Mouse (Mus musculus) hindbrain, embryonic 15.5 days (tissue): ENCODE results near the gene Plscr3. TPM values are rescaled to one million over a fixed set of nuclear protein-coding genes. Genes with fewer than 3 reads are reported as not detected.

Source experiments
- ATAC-seq: fragments of 200-750 bp; cut with Nextera tagmentation; 2 replicates; pipeline ENCODE4 v1.8.0; 2017; ENCODE audit warnings: low read depth, moderate number of reproducible peaks, moderate TSS enrichment; ENCODE audit not compliant: low FRiP score
- H3K27ac ChIP-seq: fragments of 300-500 bp; sonication (generic); replicated peaks from 2 replicates; pipeline ENCODE4 v1.5.1; 2015; ENCODE audit warnings: mild to moderate bottlenecking, inconsistent platforms
- H3K27me3 ChIP-seq: fragments of 300-500 bp; sonication (generic); 2 replicates; pipeline ENCODE4 v1.6.1; 2015; ENCODE audit warnings: control low read depth, inconsistent platforms
- H3K36me3 ChIP-seq: fragments of 300-500 bp; sonication (generic); 2 replicates; pipeline ENCODE4 v1.6.1; 2015; ENCODE audit warnings: control low read depth, inconsistent platforms
- H3K4me1 ChIP-seq: fragments of 300-500 bp; sonication (generic); replicated peaks from 2 replicates; pipeline ENCODE4 v1.6.1; 2015; ENCODE audit warnings: control low read depth, inconsistent platforms
- H3K4me2 ChIP-seq: fragments of 300-500 bp; sonication (generic); 2 replicates; pipeline ENCODE4 v1.6.1; 2015; ENCODE audit warnings: moderate library complexity, mild to moderate bottlenecking, inconsistent platforms
- H3K4me3 ChIP-seq: fragments of 300-500 bp; sonication (generic); 2 replicates; pipeline ENCODE4 v1.5.1; 2015; ENCODE audit warnings: mild to moderate bottlenecking, inconsistent platforms
- H3K9ac ChIP-seq: fragments of 300-500 bp; sonication (generic); 2 replicates; pipeline ENCODE4 v1.6.1; 2015; ENCODE audit warnings: inconsistent platforms
- H3K9me3 ChIP-seq: fragments of 300-500 bp; sonication (generic); 2 replicates; pipeline ENCODE4 v1.6.1; 2016; ENCODE audit warnings: control low read depth, inconsistent platforms
- WGBS: fragments of 180-500 bp; shearing (Covaris S2); methylation state at CpG from one replicate; pipeline ENCODE4 v1.1.7; 2015; 5-methylcytosine and 5-hydroxymethylcytosine counted together
- polyA plus RNA-seq: library from polyadenylated mRNA; unstranded; fragments of >200 nt; fragmentation: Nextera tagmentation; extraction: Ambion mirVana; gene quantifications from 2 replicates; pipeline ENCODE4 v1.2.1, GENCODE M21; 2015

The Plscr3 gene
- polyA plus RNA-seq, result 46.0 and 47.5 TPM in 2 replicates

GRCm38 (mm10) chr11:69846198-69846680, at the start of gene Plscr3:
TSS of gene Plscr3 (plus strand) at chr11:69846376.
- H3K27ac ChIP-seq, result peak within 1 kb of the TSS; percentile 96
- H3K4me1 ChIP-seq, result peaks cover 26% of the 10 kb centered on the region
- H3K27me3 ChIP-seq, result no peaks in the 10 kb centered on the region
- WGBS, result under 1% methylated on average over 37 of the region's 38 CpGs
- H3K9ac ChIP-seq, result peak within 1 kb of the TSS; percentile 81
- H3K4me3 ChIP-seq, result peak within 1 kb of the TSS; percentile 69
- no peaks in the 10 kb centered on the region for H3K9me3 ChIP-seq
- peak; percentile 95 for ATAC-seq
- H3K36me3 ChIP-seq, result peaks cover 16% of the 10 kb centered on the region; the same call in 1 of the 2 replicates
- H3K4me2 ChIP-seq, result peak within 1 kb of the TSS; percentile 75

DNA sequence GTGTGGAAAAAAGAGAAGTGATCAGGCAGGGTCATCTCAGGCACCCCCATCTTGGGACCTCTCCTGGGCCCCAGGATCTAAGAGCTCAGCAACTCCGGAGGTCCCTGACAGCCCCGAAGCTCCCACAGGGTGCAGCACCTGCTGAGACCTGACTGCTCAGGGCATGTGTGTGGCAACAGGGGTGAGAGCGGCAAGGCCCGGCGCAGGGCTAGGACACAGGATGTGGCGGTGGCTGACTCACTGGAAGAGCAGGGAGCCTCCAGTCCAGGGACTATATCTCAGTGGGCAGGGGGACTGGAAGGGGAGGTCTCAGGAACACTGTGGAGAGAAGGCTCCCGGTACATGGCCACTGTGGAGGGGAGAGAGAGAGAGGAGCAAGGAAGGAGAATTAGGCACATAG, 48.3 kb upstream of the Plscr3 start:
- no peak overlapping the region for H3K4me2 ChIP-seq

GRCm38 (mm10) chr11:69799394-69800137, 46.6 kb upstream of the Plscr3 start:
- H3K27me3 ChIP-seq, result peaks cover 5% of the 10 kb centered on the region
- H3K27ac ChIP-seq, result peak overlapping the region; percentile 96
- H3K9ac ChIP-seq, result peak overlapping the region; percentile 69
- peaks cover 68% of the 10 kb centered on the region for H3K4me1 ChIP-seq
- no peak for ATAC-seq
- 15% methylated on average over 12 of the region's 12 CpGs for WGBS
- H3K36me3 ChIP-seq, result no peaks in the 10 kb centered on the region
- H3K9me3 ChIP-seq, result no peaks in the 10 kb centered on the region
- peak overlapping the region; percentile 69 for H3K4me3 ChIP-seq
- peak overlapping the region; percentile 94 for H3K4me2 ChIP-seq

More for the DNA sequence above, 48.3 kb upstream of the Plscr3 start:
- Histone ChIP-seq H3K4me3 (no peak overlapping the region), H3K36me3 (no peaks in the 10 kb centered on the region), H3K27ac (no peak overlapping the region), H3K9me3 (no peaks in the 10 kb centered on the region), H3K4me1 (peaks cover 51% of the 10 kb centered on the region), H3K27me3 (peaks cover 17% of the 10 kb centered on the region; the same call in 1 of the 2 replicates), H3K9ac (no peak overlapping the region)
- no peak for ATAC-seq
- 74% methylated on average over 7 of the region's 7 CpGs for WGBS

GRCm38 (mm10) chr11:69800138-69800391, 46.1 kb upstream of the Plscr3 start:
- Histone ChIP-seq H3K27me3 (peaks cover 10% of the 10 kb centered on the region), H3K9me3 (no peaks in the 10 kb centered on the region), H3K27ac (peak overlapping the region; percentile 96), H3K4me3 (peak overlapping the region; percentile 69), H3K4me2 (peak overlapping the region; percentile 94), H3K36me3 (no peaks in the 10 kb centered on the region), H3K9ac (peak overlapping the region; percentile 69), H3K4me1 (peaks cover 70% of the 10 kb centered on the region)
- WGBS, result 1% methylated on average over 11 of the region's 11 CpGs
- ATAC-seq, result peak; percentile 2; the same call in 1 of the 2 replicates

DNA sequence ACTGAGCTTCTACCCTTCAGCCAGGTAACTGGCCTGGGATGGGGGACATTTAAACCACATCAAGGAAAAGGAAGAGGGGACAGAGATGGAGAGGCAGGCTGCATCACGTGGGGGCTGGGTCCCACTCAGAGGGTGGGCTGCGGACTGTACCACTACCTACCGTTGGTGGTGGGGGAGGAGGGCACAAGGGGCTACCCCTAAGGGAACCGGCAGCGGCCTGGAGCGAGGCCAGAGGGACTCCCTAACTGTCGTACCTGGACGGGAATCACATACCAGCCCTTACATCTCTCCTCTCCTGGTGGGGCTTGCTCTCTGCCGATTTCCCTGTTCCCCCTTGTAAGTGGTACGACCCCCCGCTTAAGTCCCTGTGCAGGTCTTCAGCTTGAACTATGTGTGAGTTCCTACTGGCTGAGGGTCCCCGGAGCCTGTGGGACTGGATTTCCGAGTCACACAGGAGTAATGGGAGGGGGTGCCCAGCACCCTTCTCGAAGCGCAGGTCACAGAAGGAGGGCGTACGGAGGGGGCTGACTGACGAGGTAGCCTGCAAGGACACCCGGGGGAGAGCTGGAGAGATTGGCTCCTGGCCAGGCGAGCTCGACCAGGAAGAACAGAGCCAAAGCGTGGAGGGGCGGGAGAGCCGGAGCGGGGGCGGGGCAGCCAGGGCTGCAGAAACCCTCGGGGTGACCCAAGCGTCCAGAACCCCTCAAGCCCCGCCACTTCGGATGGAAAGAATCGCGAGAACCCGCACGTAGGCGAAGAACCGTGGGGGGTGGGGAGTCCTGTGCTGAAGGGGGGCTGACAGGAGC, 45.6 kb upstream of the Plscr3 start:
- H3K4me1 ChIP-seq, result peaks cover 66% of the 10 kb centered on the region
- H3K27me3 ChIP-seq, result peaks cover 14% of the 10 kb centered on the region
- no peaks in the 10 kb centered on the region for H3K36me3 ChIP-seq

GRCm38 (mm10) chr11:69801379-69801977, 44.7 kb upstream of the Plscr3 start, which contains the start of gene Fgf11:
TSS of gene Fgf11 (minus strand) at chr11:69801857.
- Histone ChIP-seq H3K4me1 (peaks cover 61% of the 10 kb centered on the region), H3K4me2 (peak within 1 kb of the TSS; percentile 94), H3K27ac (peak within 1 kb of the TSS; percentile 96), H3K9ac (peak within 1 kb of the TSS; percentile 69), H3K9me3 (no peaks in the 10 kb centered on the region), H3K36me3 (no peaks in the 10 kb centered on the region), H3K27me3 (peaks cover 23% of the 10 kb centered on the region), H3K4me3 (peak within 1 kb of the TSS; percentile 69)
- WGBS, result under 1% methylated on average over 33 of the region's 33 CpGs
- no peak for ATAC-seq

More for the DNA sequence above, 45.6 kb upstream of the Plscr3 start:
- H3K9me3 ChIP-seq, result no peaks in the 10 kb centered on the region
- H3K4me3 ChIP-seq, result peak overlapping the region; percentile 69
- WGBS, result 0% methylated on average over 36 of the region's 36 CpGs
- H3K9ac ChIP-seq, result peak overlapping the region; percentile 69
- H3K27ac ChIP-seq, result peak overlapping the region; percentile 96
- peak overlapping the region; percentile 94 for H3K4me2 ChIP-seq
- ATAC-seq, result peak; percentile 81

- peak overlapping the region; percentile 94 for H3K4me2 ChIP-seq
- peaks cover 24% of the 10 kb centered on the region for H3K27me3 ChIP-seq
- peak overlapping the region; percentile 78 for H3K27ac ChIP-seq
- ATAC-seq, result peak; percentile 25; the same call in 1 of the 2 replicates
- H3K9ac ChIP-seq, result peak overlapping the region; percentile 69
- no peaks in the 10 kb centered on the region for H3K9me3 ChIP-seq
- peaks cover 61% of the 10 kb centered on the region for H3K4me1 ChIP-seq
- no peaks in the 10 kb centered on the region for H3K36me3 ChIP-seq
- H3K4me3 ChIP-seq, result peak overlapping the region; percentile 69
- WGBS, result 0% methylated on average over 33 of the region's 33 CpGs
These were observed 43.5 kb upstream of the Plscr3 start for GRCm38 (mm10) chr11:69802648-69803105.

DNA sequence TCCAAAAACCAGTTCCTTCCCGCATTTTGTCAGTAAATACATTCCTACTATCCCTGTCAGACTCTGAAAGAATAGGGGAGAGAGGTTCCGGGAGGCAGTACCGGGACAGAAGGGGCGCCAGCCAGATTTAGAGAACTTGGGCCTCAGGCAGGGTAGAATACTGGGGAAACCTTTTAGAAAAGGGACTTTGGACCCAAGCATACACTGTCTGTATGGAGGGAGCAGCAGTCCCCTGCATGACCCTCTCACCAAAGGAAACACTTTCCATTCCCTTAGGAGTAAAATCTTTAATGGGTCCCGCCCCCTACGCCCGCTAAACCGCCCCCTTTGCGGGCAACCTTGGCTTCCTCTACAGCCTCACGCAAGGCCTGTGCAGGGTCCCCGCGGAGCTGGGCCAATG, 42.8 kb upstream of the Plscr3 start:
- peaks cover 61% of the 10 kb centered on the region for H3K4me1 ChIP-seq
- no peaks in the 10 kb centered on the region for H3K9me3 ChIP-seq
- H3K9ac ChIP-seq, result peak overlapping the region; percentile 69
- H3K36me3 ChIP-seq, result no peaks in the 10 kb centered on the region
- WGBS, result 2% methylated on average over 12 of the region's 12 CpGs
- peak overlapping the region; percentile 78 for H3K27ac ChIP-seq
- no peak for ATAC-seq
- H3K4me2 ChIP-seq, result peak overlapping the region; percentile 94
- peaks cover 24% of the 10 kb centered on the region for H3K27me3 ChIP-seq
- H3K4me3 ChIP-seq, result peak overlapping the region; percentile 69

DNA sequence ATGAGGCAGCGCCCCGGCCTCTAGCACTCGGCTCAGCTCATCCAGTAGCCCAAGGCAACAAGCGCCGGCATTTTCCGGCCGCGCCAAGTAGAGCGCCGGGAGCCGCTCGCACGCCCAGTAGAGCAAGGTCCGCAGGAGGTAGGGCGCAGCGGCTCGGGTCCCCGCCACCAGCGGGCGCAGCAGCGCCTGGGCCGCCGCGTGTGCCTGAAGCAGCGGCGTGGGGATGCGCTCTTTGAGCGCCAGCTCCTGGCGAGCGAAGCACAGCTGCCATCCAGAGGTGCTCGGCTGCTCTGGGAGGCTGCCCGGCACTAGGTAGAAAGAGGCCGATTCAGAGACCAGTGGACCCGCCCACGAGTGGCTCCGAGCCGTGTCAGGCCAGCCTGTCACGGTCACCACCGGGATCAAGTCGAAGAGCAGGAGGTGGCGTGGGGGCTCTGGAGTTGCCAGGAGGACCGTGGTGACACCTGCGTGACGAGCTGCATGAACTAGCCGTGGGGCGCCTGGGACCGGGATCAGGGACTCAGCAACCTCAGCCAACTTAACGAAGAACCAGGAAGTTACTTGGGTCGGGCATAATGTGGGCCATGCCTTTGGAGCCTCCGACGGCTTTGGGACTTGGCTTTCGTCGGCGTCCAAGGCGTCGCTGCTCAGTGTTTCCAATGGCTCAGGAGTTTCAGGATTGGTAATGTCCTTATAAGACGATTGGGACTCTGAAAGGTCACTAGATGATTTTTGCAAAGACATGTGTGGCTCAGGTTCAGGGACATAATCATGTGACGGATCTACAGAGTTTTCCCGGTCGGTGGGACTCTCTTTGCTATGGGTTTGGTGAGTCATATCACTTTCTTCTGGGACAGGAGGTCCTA, 42.2 kb upstream of the Plscr3 start:
- 1% methylated on average over 60 of the region's 60 CpGs for WGBS
- peaks cover 58% of the 10 kb centered on the region for H3K4me1 ChIP-seq
- H3K27ac ChIP-seq, result peak overlapping the region; percentile 78

DNA sequence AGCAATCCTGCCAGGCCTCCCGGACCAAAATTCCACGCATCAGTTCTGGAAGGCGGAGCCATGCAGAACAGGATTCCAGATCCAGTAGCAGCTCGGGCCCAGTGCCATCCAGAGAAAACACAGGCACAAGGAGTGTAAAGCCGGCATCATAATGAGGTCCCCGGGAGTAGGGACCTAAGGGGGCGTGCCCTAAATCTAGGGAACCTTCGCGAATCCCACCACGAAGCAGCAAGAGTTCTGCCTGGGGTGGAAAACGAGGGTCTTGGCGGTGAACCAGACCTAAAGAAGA, 41.6 kb upstream of the Plscr3 start:
- H3K9ac ChIP-seq, result no peak overlapping the region
- 6% methylated on average over 12 of the region's 12 CpGs for WGBS
- peak overlapping the region; percentile 69 for H3K4me3 ChIP-seq

More for the DNA sequence above, 42.2 kb upstream of the Plscr3 start:
- ATAC-seq, result peak; percentile 45
- peak overlapping the region; percentile 69 for H3K9ac ChIP-seq
- H3K4me2 ChIP-seq, result peak overlapping the region; percentile 94
- H3K36me3 ChIP-seq, result no peaks in the 10 kb centered on the region
- peaks cover 24% of the 10 kb centered on the region for H3K27me3 ChIP-seq
- H3K4me3 ChIP-seq, result peak overlapping the region; percentile 69
- H3K9me3 ChIP-seq, result no peaks in the 10 kb centered on the region

More for the DNA sequence above, 41.6 kb upstream of the Plscr3 start:
- no peaks in the 10 kb centered on the region for H3K9me3 ChIP-seq
- no peak for ATAC-seq
- peaks cover 52% of the 10 kb centered on the region for H3K4me1 ChIP-seq
- peak overlapping the region; percentile 94 for H3K4me2 ChIP-seq
- peaks cover 24% of the 10 kb centered on the region for H3K27me3 ChIP-seq
- no peaks in the 10 kb centered on the region for H3K36me3 ChIP-seq
- no peak overlapping the region for H3K27ac ChIP-seq
